Mouse (Mus musculus) cerebellum, adult 8-10 months (tissue): ENCODE data around the gene Olfr834.

ENCODE experiments used
- DNase-seq: peaks from one replicate; pipeline ENCODE4 v3.0.0; 2022

Gene Olfr834

DNA sequence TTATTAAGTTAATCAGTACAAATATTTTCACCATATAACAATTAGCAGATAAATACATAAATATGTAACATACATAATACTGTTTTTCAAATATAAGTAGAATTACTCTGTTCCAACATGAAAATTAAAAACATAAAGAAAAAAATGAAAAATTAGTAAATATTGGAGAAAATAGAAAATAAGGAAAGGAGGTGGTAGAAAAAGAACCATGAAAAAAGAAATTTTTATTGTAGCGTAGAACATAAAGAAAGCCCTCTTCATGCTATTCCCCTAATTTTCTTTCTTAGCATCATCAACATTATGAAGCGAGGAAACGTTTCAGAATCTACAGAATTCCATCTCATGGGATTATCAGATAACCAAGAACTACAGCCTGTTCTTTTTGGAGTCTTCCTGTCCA is at the start of gene Olfr834:
Olfr834 (plus strand) TSS at position 301 of the 400 bp plus-strand sequence.
- no peak for DNase-seq

DNA sequence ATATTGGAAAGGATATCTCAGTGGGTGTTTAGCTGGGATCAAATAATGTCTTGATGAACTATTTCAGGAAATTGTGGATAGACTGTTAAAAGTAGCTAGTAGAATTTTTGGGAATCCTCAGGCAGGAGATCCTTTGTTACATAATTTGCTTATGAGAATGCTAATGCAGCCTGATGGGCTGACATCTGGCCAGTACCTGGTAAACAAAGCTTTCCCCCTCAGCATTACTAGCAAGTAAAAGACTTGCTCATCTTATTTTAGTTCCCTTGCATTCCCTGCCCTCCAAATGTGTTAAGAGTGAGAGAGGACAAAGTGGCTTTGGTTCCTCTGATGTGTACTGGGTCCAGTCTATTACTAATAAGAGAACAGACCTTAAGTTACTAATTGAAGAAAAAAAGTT is 25.8 kb upstream of the Olfr834 start:
- no peak for DNase-seq

DNA sequence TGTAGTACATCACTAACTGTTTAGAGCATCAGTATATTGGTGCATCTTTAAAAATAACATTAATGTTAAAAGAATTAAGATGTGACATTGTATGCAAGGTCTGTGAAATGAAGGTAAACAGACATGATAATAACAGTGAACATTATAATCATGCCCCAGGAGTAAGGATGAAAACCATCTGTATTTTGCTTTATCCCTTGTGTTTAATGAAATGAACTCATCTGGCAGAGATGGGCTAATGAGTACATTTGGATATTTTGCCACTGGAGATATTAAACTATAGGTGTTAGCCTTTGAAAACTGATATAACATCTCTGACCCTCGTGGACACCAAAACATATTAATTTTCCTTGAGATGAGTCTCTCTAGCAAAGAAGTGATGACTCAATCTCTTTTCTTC is 44.6 kb downstream of the Olfr834 start, which contains the start of gene Olfr835:
Olfr835 (plus strand) TSS at position 301 of the 400 bp plus-strand sequence.
- DNase-seq: no peak
